Mouse (Mus musculus): ENCODE results near the gene Cmya5.

GRCm38 (mm10) chr13:93135501-93135900 lies 9.0 kb downstream of the Cmya5 start:
- TF ChIP-seq CTCF (IDR thresholded peaks at IDR 0.05; ENCODE audit: low read depth, low read length) = no peak
- TF ChIP-seq POLR2A (IDR thresholded peaks at IDR 0.05; ENCODE audit: extremely low read depth, insufficient read depth, low read length) = no peak

All from liver, adult 2 months (tissue).